Comparison of ENCODE assay signal across 22 mouse cellular contexts in the genomic region with DNA sequence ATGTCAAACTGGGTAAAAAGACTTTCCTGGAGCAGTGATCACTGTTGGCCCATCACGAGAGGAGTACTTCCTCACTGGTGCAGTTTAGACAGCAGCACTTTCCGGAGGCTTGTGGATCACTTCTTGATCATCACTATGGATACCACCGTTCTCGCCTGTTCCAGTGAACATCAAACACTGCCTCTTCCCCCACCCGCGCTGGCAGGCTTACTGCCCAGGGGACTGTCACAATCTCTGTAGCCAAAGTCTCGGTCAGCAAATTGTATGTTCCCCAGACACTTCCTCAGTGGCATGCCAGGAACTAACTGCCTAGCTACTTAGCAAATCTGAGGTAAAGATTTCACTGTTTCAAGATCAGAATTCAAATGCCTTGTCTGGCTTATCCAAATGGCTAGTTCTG. TPM values are rescaled to one million over a fixed set of nuclear protein-coding genes. Genes with fewer than 3 reads are reported as not detected.
DNase-seq lines count a peak whose midpoint lies in the region; ATAC-seq and TF ChIP-seq lines count a peak whose summit lies in the region.
"Had no signal": no experiment of that assay in that cellular context is flagged by ENCODE, and none has a peak within 500 bp of the region (broad histone marks: within the 10 kb centered on the region; RNA-seq: fewer than 3 reads in every experiment).

No protein-coding gene starts in this region.

- no peaks in the 10 kb centered on the region for H3K27me3 ChIP-seq in hindbrain, embryonic 16.5 days (replicated peaks; ENCODE audit: control insufficient read depth, insufficient read depth, low read length)
- no peaks in the 10 kb centered on the region for H3K27me3 ChIP-seq in hindbrain, embryonic 11.5 days (ENCODE audit: control insufficient read depth, insufficient read depth, low read length)
- no peaks in the 10 kb centered on the region for H3K27me3 ChIP-seq in lung, postnatal 0 days (replicated peaks; ENCODE audit: insufficient read depth, low read length)
- H3K27me3 ChIP-seq in forebrain, embryonic 10.5 days (ENCODE audit: poor library complexity, severe bottlenecking), result no peaks in the 10 kb centered on the region
- H3K27me3 ChIP-seq: CH12.LX; heart, embryonic 12.5 days; stomach, embryonic 15.5 days had no signal

- no peaks in the 10 kb centered on the region for H3K9me3 ChIP-seq in hindbrain, embryonic 16.5 days (ENCODE audit: control insufficient read depth, low read length)
- no peaks in the 10 kb centered on the region for H3K9me3 ChIP-seq in hindbrain, embryonic 11.5 days (ENCODE audit: control insufficient read depth, low read length)
- no peaks in the 10 kb centered on the region for H3K9me3 ChIP-seq in lung, postnatal 0 days (ENCODE audit: low read length)
- peaks cover 5% of the 10 kb centered on the region; the same call in 1 of the 2 replicates for H3K9me3 ChIP-seq in forebrain, embryonic 10.5 days
- H3K9me3 ChIP-seq: limb, embryonic 10.5 days; stomach, embryonic 15.5 days had no signal

- ATAC-seq in frontal cortex, adult (ENCODE audit: low TSS enrichment), result 0 out of 2 replicates have a peak, but pooled peaks have one; percentile 36
- peak; percentile 35 for ATAC-seq in hindbrain, embryonic 16.5 days
- no peak for ATAC-seq in hindbrain, embryonic 11.5 days (ENCODE audit: low FRiP score)
- ATAC-seq in lung, postnatal 0 days, result no peak
- ATAC-seq: inflammation-experienced regulatory T-cells, adult 6 months; liver, postnatal 0 days; midbrain, embryonic 16.5 days had no signal

- 69% methylated on average over 7 of the region's 7 CpGs for WGBS in hindbrain, embryonic 16.5 days
- 93% methylated on average over 7 of the region's 7 CpGs for WGBS in hindbrain, embryonic 11.5 days
- WGBS in lung, postnatal 0 days, result 94% methylated on average over 7 of the region's 7 CpGs
- WGBS in forebrain, embryonic 10.5 days, result 91% methylated on average over 7 of the region's 7 CpGs

- DNase-seq in frontal cortex, postnatal 36 days (ENCODE audit: low spot score in 2 of 2), result no peak
- no peak for DNase-seq in hindbrain, embryonic 11.5 days (ENCODE audit: low spot score)
- DNase-seq in lung, postnatal 0 days (ENCODE audit: low spot score), result peak; percentile 30
- DNase-seq in lung, postnatal 4 days, result no peak
- DNase-seq in forebrain, embryonic 10.5 days (ENCODE audit: extremely low spot score, low spot score), result no peak
- DNase-seq: cerebellum, adult 8-10 months; gastrocnemius, postnatal 36 days; heart, postnatal 14 days; kidney, adult 8-10 months; kidney, postnatal 25 days; liver, postnatal 0 days; lung, postnatal 14 days; thymus, adult 18-20 months; thymus, postnatal 4 days had no signal

- no peak overlapping the region; the same call in none of the 2 replicates for H3K27ac ChIP-seq in hindbrain, embryonic 16.5 days (ENCODE audit: low read depth, low read length)
- H3K27ac ChIP-seq in hindbrain, embryonic 11.5 days (ENCODE audit: low read depth, low read length), result no peak overlapping the region
- H3K27ac ChIP-seq in lung, postnatal 0 days (ENCODE audit: low read length), result no peak overlapping the region
- no peak overlapping the region for H3K27ac ChIP-seq in forebrain, embryonic 10.5 days
- H3K27ac ChIP-seq: limb, embryonic 10.5 days; stomach, embryonic 15.5 days had no signal

- no peak overlapping the region for H3K9ac ChIP-seq in hindbrain, embryonic 16.5 days (ENCODE audit: low read depth, low read length)
- no peak overlapping the region for H3K9ac ChIP-seq in hindbrain, embryonic 11.5 days (ENCODE audit: low read depth, low read length)
- no peak overlapping the region for H3K9ac ChIP-seq in lung, postnatal 0 days (replicated peaks; ENCODE audit: low read depth)
- H3K9ac ChIP-seq: heart, embryonic 12.5 days; liver, postnatal 0 days; stomach, embryonic 15.5 days had no signal

- no peak overlapping the region for H3K4me3 ChIP-seq in hindbrain, embryonic 16.5 days (ENCODE audit: low read length)
- no peak overlapping the region for H3K4me3 ChIP-seq in hindbrain, embryonic 11.5 days (ENCODE audit: low read depth, low read length)
- H3K4me3 ChIP-seq in lung, postnatal 0 days (ENCODE audit: low read depth, low read length), result no peak overlapping the region
- no peak overlapping the region for H3K4me3 ChIP-seq in forebrain, embryonic 10.5 days
- H3K4me3 ChIP-seq: heart, embryonic 12.5 days; limb, embryonic 10.5 days; stomach, embryonic 15.5 days had no signal

- TF ChIP-seq EP300 in lung, postnatal 0 days (IDR thresholded peaks at IDR 0.05), result no peak

- peaks cover 4% of the 10 kb centered on the region for H3K36me3 ChIP-seq in hindbrain, embryonic 16.5 days (ENCODE audit: control insufficient read depth, insufficient read depth, low read length)
- H3K36me3 ChIP-seq in hindbrain, embryonic 11.5 days (ENCODE audit: control insufficient read depth, insufficient read depth, low read length), result no peaks in the 10 kb centered on the region
- H3K36me3 ChIP-seq in lung, postnatal 0 days (ENCODE audit: insufficient read depth, low read length), result peaks cover 52% of the 10 kb centered on the region
- peaks cover 19% of the 10 kb centered on the region for H3K36me3 ChIP-seq in forebrain, embryonic 10.5 days (replicated peaks)

- H3K4me2 ChIP-seq in hindbrain, embryonic 16.5 days (ENCODE audit: low read length), result no peak overlapping the region
- no peak overlapping the region for H3K4me2 ChIP-seq in hindbrain, embryonic 11.5 days (replicated peaks; ENCODE audit: low read depth, low read length)
- H3K4me2 ChIP-seq in lung, postnatal 0 days (replicated peaks; ENCODE audit: low read depth, low read length), result no peak overlapping the region
- H3K4me2 ChIP-seq: heart, embryonic 12.5 days; stomach, embryonic 15.5 days had no signal

- H3K4me1 ChIP-seq in hindbrain, embryonic 16.5 days (ENCODE audit: control insufficient read depth, insufficient read depth, low read depth, low read length), result no peaks in the 10 kb centered on the region; the same call in 1 of the 2 replicates
- no peaks in the 10 kb centered on the region for H3K4me1 ChIP-seq in hindbrain, embryonic 11.5 days (replicated peaks; ENCODE audit: control insufficient read depth, insufficient read depth, low read length)
- peaks cover 5% of the 10 kb centered on the region; the same call in 1 of the 2 replicates for H3K4me1 ChIP-seq in lung, postnatal 0 days (ENCODE audit: insufficient read depth, low read depth, low read length)
- no peaks in the 10 kb centered on the region for H3K4me1 ChIP-seq in forebrain, embryonic 10.5 days
- H3K4me1 ChIP-seq: limb, embryonic 10.5 days; stomach, embryonic 15.5 days had no signal

- no peak for TF ChIP-seq CTCF in lung, postnatal 0 days (IDR thresholded peaks at IDR 0.05)

RNA-seq across cellular contexts. Expression of gene Abca1, which starts 32.9 kb away (rescaled TPM):
- 9.4 and 10.0 TPM in 2 replicates for polyA plus RNA-seq in hindbrain, embryonic 16.5 days (2015; fragmentation: Nextera tagmentation; extraction: Ambion mirVana)
- 6.1 and 7.5 TPM in 2 replicates for polyA plus RNA-seq in hindbrain, embryonic 11.5 days (2014; fragmentation: Nextera tagmentation; extraction: Ambion mirVana)
- polyA plus RNA-seq in lung, postnatal 0 days (2015; fragmentation: Nextera tagmentation; extraction: Ambion mirVana), result 3.7 and 4.6 TPM in 2 replicates
- polyA plus RNA-seq in forebrain, embryonic 10.5 days (2016; fragmentation: Nextera tagmentation; extraction: Ambion mirVana), result 2.2 and 2.6 TPM in 2 replicates

Comparison
In these comparisons a context has a peak if more than half of its experiments do, and no peak if none do; other contexts are left out.
1. ATAC-seq: peak in frontal cortex, adult (single experiment) and hindbrain, embryonic 16.5 days (single experiment); none in hindbrain, embryonic 11.5 days (single experiment) and lung, postnatal 0 days (single experiment).